Mouse (Mus musculus): ENCODE data around the gene Rbm39. TPM values are rescaled to one million over a fixed set of nuclear protein-coding genes. Genes with fewer than 3 reads are reported as not detected.
"Not testable (repeated sequence)": the region's sequence is repeated elsewhere in the genome, so short reads cannot be mapped to it uniquely, and the experiment has no call there.

Rbm39 gene
- total and polyA plus RNA-seq, 3 experiments: 212 to 417 (median 376) TPM

DNA sequence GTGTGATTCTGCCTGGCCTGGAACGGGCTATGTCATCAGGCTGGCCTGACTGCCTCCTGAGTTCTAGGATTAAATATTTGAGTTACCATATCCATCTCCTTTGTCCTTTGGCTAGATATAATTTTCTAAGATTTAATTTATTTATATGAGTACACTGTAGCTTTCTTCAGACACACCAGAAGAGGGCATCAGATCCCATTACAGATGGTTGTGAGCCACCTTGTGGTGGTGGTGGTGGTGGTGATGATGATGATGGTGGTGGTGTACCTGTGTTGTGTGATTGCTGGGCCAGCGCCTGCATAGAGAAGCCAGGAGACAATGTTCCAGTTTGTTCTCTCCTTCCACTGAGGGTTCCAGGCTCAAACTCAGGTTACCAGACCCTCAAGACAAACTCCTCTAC is 11.5 kb upstream of the Rbm39 start:
- no peak for DNase-seq (ENCODE audit: extremely low read depth)
- peaks cover 15 to 29% of the 10 kb centered on the region in 2 experiments for H3K4me1 ChIP-seq (ENCODE audit: control insufficient read depth in 1 of 2, insufficient read depth in 2 of 2)
- H3K9me3 ChIP-seq (replicated peaks; ENCODE audit: low read length): no peaks in the 10 kb centered on the region
- dilution Hi-C loops (cut with MboI; ENCODE audit: extremely low pct_ligation_motif_present, extremely low pct_unique_long_range_greater_than_20kb, low sequenced_read_pairs) (no loop called here), in situ Hi-C loops (cut with MboI; ENCODE audit: low pct_ligation_motif_present, low pct_unique_long_range_greater_than_20kb, low sequenced_read_pairs) (no loop called here)
- no peaks in the 10 kb centered on the region for H3K79me2 ChIP-seq (replicated peaks; ENCODE audit: control insufficient read depth, extremely low read depth, insufficient read depth, poor library complexity, severe bottlenecking)
- H3K4me2 ChIP-seq (ENCODE audit: insufficient read depth, low read depth, poor library complexity, severe bottlenecking): no peak overlapping the region
- TF ChIP-seq JUND (conservative IDR thresholded peaks at IDR 0.05; ENCODE audit: low read depth, low read length) (no peak), ELF1 (IDR thresholded peaks at IDR 0.05; ENCODE audit: low read depth, low read length) (no peak), CTCF (conservative IDR thresholded peaks at IDR 0.05 in 1 of 2, IDR thresholded peaks at IDR 0.05 in 1 of 2; ENCODE audit: low read depth in 2 of 2, low read length in 2 of 2) (peak in 1 of 2 experiments; percentile 70; a peak in 2 of 4 replicates)
- H3K4me3 ChIP-seq (replicated peaks in 1 of 3; ENCODE audit: low read depth in 2 of 3, low read length in 2 of 3, poor library complexity in 1 of 3): no peak overlapping the region
- H3K27ac ChIP-seq (ENCODE audit: insufficient read depth, low read depth): no peak overlapping the region
- no peaks in the 10 kb centered on the region for H3K36me3 ChIP-seq (replicated peaks in 1 of 2; ENCODE audit: control insufficient read depth in 1 of 2, insufficient read depth in 1 of 2, low read length in 1 of 2)
- no peak overlapping the region for H3K9ac ChIP-seq (ENCODE audit: insufficient read depth, low read depth)
- no peaks in the 10 kb centered on the region for H3K27me3 ChIP-seq (replicated peaks)

GRCm38 (mm10) chr2:156190004-156190896 is 10.2 kb upstream of the Rbm39 start:
- no peaks in the 10 kb centered on the region for H3K79me2 ChIP-seq (replicated peaks; ENCODE audit: control insufficient read depth, extremely low read depth, insufficient read depth, poor library complexity, severe bottlenecking)
- H3K4me2 ChIP-seq (ENCODE audit: insufficient read depth, low read depth, poor library complexity, severe bottlenecking): peak overlapping the region; percentile 87
- peaks cover 9 to 23% of the 10 kb centered on the region in 2 experiments for H3K4me1 ChIP-seq (ENCODE audit: control insufficient read depth in 1 of 2, insufficient read depth in 2 of 2)
- no peak for DNase-seq (ENCODE audit: extremely low read depth)
- dilution Hi-C loops (cut with MboI; ENCODE audit: extremely low pct_ligation_motif_present, extremely low pct_unique_long_range_greater_than_20kb, low sequenced_read_pairs) (no loop called here), in situ Hi-C loops (cut with MboI; ENCODE audit: low pct_ligation_motif_present, low pct_unique_long_range_greater_than_20kb, low sequenced_read_pairs) (no loop called here)
- no peaks in the 10 kb centered on the region for H3K36me3 ChIP-seq (replicated peaks in 1 of 2; ENCODE audit: control insufficient read depth in 1 of 2, insufficient read depth in 1 of 2, low read length in 1 of 2)
- H3K4me3 ChIP-seq (replicated peaks in 1 of 3; ENCODE audit: low read depth in 2 of 3, low read length in 2 of 3, poor library complexity in 1 of 3): peak overlapping the region in 1 of 3 experiments; percentile 9
- no peaks in the 10 kb centered on the region for H3K27me3 ChIP-seq (replicated peaks)
- peak overlapping the region; percentile 70 for H3K9ac ChIP-seq (ENCODE audit: insufficient read depth, low read depth)
- H3K9me3 ChIP-seq (replicated peaks; ENCODE audit: low read length): no peaks in the 10 kb centered on the region
- peak overlapping the region; percentile 74 for H3K27ac ChIP-seq (ENCODE audit: insufficient read depth, low read depth)
- 0 out of 2 replicates have a peak, but pooled peaks have one; percentile 9 for TF ChIP-seq NELFE (IDR thresholded peaks at IDR 0.05; ENCODE audit: low read depth, low read length)
- TF ChIP-seq TCF12 (IDR thresholded peaks at IDR 0.05; ENCODE audit: low read depth, low read length): 0 out of 2 replicates have a peak, but pooled peaks have one; percentile 27
- TF ChIP-seq PAX5 (IDR thresholded peaks at IDR 0.05; ENCODE audit: low read length): no peak
- peak; percentile 14; the same call in 1 of the 2 replicates for TF ChIP-seq TBP (conservative IDR thresholded peaks at IDR 0.05; ENCODE audit: low read depth, low read length)
- no peak for TF ChIP-seq MYC (IDR thresholded peaks at IDR 0.05; ENCODE audit: low read depth, low read length)
- TF ChIP-seq MEF2A (IDR thresholded peaks at IDR 0.05; ENCODE audit: borderline replicate concordance, low read depth, low read length): 0 out of 2 replicates have a peak, but pooled peaks have one; percentile 26
- TF ChIP-seq POLR2A (IDR thresholded peaks at IDR 0.05; ENCODE audit: low read depth, low read length): peak; percentile 68
- TF ChIP-seq UBTF (IDR thresholded peaks at IDR 0.05; ENCODE audit: low read depth, low read length): 0 out of 2 replicates have a peak, but pooled peaks have one; percentile 33

DNA sequence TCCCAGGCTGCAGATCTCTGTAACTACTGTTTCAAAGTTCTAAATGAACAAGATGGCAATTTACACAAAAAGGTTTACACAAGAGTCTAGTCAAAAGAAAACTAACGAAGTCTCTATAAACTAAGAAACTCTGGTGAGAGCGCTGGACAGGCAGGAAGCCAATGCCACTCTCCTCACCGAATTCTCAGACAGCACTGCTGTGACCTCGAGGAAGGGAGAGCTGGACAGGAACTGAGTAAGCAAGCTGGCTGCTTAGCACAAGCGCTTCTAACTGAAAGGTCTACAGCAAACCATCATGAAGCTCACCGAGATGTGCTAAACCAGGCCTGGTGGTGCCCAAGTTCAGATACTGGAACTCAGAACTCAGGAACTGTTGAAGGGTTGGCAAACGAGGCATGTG is 9.2 kb upstream of the Rbm39 start:
- in situ Hi-C loops (cut with MboI; ENCODE audit: low pct_ligation_motif_present, low pct_unique_long_range_greater_than_20kb, low sequenced_read_pairs); H3K4me3 ChIP-seq (replicated peaks in 1 of 3; ENCODE audit: low read depth in 2 of 3, low read length in 2 of 3, poor library complexity in 1 of 3); H3K27me3 ChIP-seq (replicated peaks); H3K9ac ChIP-seq (ENCODE audit: insufficient read depth, low read depth); dilution Hi-C loops (cut with MboI; ENCODE audit: extremely low pct_ligation_motif_present, extremely low pct_unique_long_range_greater_than_20kb, low sequenced_read_pairs); H3K36me3 ChIP-seq (replicated peaks in 1 of 2; ENCODE audit: control insufficient read depth in 1 of 2, insufficient read depth in 1 of 2, low read length in 1 of 2); H3K9me3 ChIP-seq (replicated peaks; ENCODE audit: low read length); H3K79me2 ChIP-seq (replicated peaks; ENCODE audit: control insufficient read depth, extremely low read depth, insufficient read depth, poor library complexity, severe bottlenecking); H3K4me2 ChIP-seq (ENCODE audit: insufficient read depth, low read depth, poor library complexity, severe bottlenecking); DNase-seq (ENCODE audit: extremely low read depth): not testable (repeated sequence)
- peaks cover 9 to 23% of the 10 kb centered on the region in 2 experiments for H3K4me1 ChIP-seq (ENCODE audit: control insufficient read depth in 1 of 2, insufficient read depth in 2 of 2)
- peak overlapping the region; percentile 74; the same call in 1 of the 2 replicates for H3K27ac ChIP-seq (ENCODE audit: insufficient read depth, low read depth)
